Mouse (Mus musculus) thymus, postnatal 4 days (tissue): ENCODE results near the gene Renbp.
A peak's percentile ranks its signal among the peaks of the same experiment; 100 is the strongest.

Source experiments
- DNase-seq: peaks from one replicate; pipeline ENCODE4 v3.0.0; 2021

Gene Renbp

GRCm38 (mm10) chrX:73918631-73919030 is 12.0 kb downstream of the Renbp start:
- no peak for DNase-seq

- DNase-seq, result no peak
Observed at GRCm38 (mm10) chrX:73916945-73917344, 13.7 kb downstream of the Renbp start.

- peak; percentile 89 for DNase-seq
Observed at GRCm38 (mm10) chrX:73914827-73915703, 15.6 kb downstream of the Renbp start.

- peak; percentile 73 for DNase-seq
Observed at GRCm38 (mm10) chrX:73911588-73911987, 19.1 kb downstream of the Renbp start.

- peak; percentile 86 for DNase-seq
Observed at GRCm38 (mm10) chrX:73911156-73911555, 19.5 kb downstream of the Renbp start.

- no peak for DNase-seq
Observed at GRCm38 (mm10) chrX:73910451-73910850, 20.2 kb downstream of the Renbp start.

GRCm38 (mm10) chrX:73910049-73910448 is 20.6 kb downstream of the Renbp start:
- DNase-seq, result no peak

- no peak for DNase-seq
Observed at GRCm38 (mm10) chrX:73897959-73898358, 32.7 kb downstream of the Renbp start.

- peak; percentile 83 for DNase-seq
Observed at GRCm38 (mm10) chrX:73895719-73896118, 34.9 kb downstream of the Renbp start, which contains the start of gene L1cam. TSS of gene L1cam (minus strand) at chrX:73896105.

GRCm38 (mm10) chrX:73892833-73893232 is 37.8 kb downstream of the Renbp start:
- DNase-seq, result no peak

GRCm38 (mm10) chrX:73891551-73892152 is 39.0 kb downstream of the Renbp start, which contains the start of gene Avpr2:
TSS of gene Avpr2 (plus strand) at chrX:73892102.
- DNase-seq, result no peak

- DNase-seq, result no peak
Observed at GRCm38 (mm10) chrX:73881463-73881862, 49.2 kb downstream of the Renbp start.

- no peak for DNase-seq
Observed at GRCm38 (mm10) chrX:73881036-73881427, 49.6 kb downstream of the Renbp start.

- peak; percentile 78 for DNase-seq
Observed at GRCm38 (mm10) chrX:73880194-73881035, 50.2 kb downstream of the Renbp start.

- no peak for DNase-seq
Observed at GRCm38 (mm10) chrX:73877014-73877413, 53.6 kb downstream of the Renbp start.

- DNase-seq, result no peak
Observed at GRCm38 (mm10) chrX:73875881-73876280, 54.8 kb downstream of the Renbp start.
